Mouse (Mus musculus) lung, embryonic 16.5 days (tissue): ENCODE measurements around the gene Gng10. TPM values are rescaled to one million over a fixed set of nuclear protein-coding genes. Genes with fewer than 3 reads are reported as not detected.

ENCODE experiments used
- ATAC-seq: fragments of 200-750 bp; cut with Nextera tagmentation; 2 replicates; pipeline ENCODE4 v1.8.0; 2017; ENCODE audit warnings: low read depth, mild to moderate bottlenecking, moderate library complexity
- H3K27ac ChIP-seq: fragments of 300-500 bp; sonication (generic); 2 replicates; pipeline ENCODE4 v1.5.1; 2014; ENCODE audit warnings: mild to moderate bottlenecking, control low read depth, low read length
- H3K27me3 ChIP-seq: fragments of 300-500 bp; sonication (generic); 2 replicates; pipeline ENCODE4 v1.6.1; 2014; ENCODE audit warnings: low read depth, low read length, mixed read lengths; ENCODE audit not compliant: control insufficient read depth, insufficient read depth
- H3K36me3 ChIP-seq: fragments of 300-500 bp; sonication (generic); 2 replicates; pipeline ENCODE4 v1.6.1; 2014; ENCODE audit warnings: low read length; ENCODE audit not compliant: control insufficient read depth, insufficient read depth
- H3K4me1 ChIP-seq: fragments of 300-500 bp; sonication (generic); replicated peaks from 2 replicates; pipeline ENCODE4 v1.6.1; 2014; ENCODE audit warnings: low read length, mixed read lengths; ENCODE audit not compliant: control insufficient read depth, insufficient read depth
- H3K4me2 ChIP-seq: fragments of 300-500 bp; sonication (generic); 2 replicates; pipeline ENCODE4 v1.6.1; 2014; ENCODE audit warnings: low read depth, low read length, control low read depth
- H3K4me3 ChIP-seq: fragments of 300-500 bp; sonication (generic); 2 replicates; pipeline ENCODE4 v1.5.1; 2014; ENCODE audit warnings: mild to moderate bottlenecking, low read length, control low read depth
- H3K9ac ChIP-seq: fragments of 300-500 bp; sonication (generic); 2 replicates; pipeline ENCODE4 v1.6.1; 2014; ENCODE audit warnings: low read length, control low read depth
- H3K9me3 ChIP-seq: fragments of 300-500 bp; sonication (generic); 2 replicates; pipeline ENCODE4 v1.6.1; 2016; ENCODE audit warnings: low read length; ENCODE audit not compliant: control insufficient read depth
- WGBS: fragments of 180-500 bp; shearing (Covaris S2); extraction: QIAGEN DNeasy Blood & Tissue Kit; methylation state at CpG from one replicate; pipeline ENCODE4 v1.1.7; 2014; 5-methylcytosine and 5-hydroxymethylcytosine counted together
- polyA plus RNA-seq: library from polyadenylated mRNA; unstranded; fragments of >200 nt; fragmentation: Nextera tagmentation; extraction: Ambion mirVana; gene quantifications from 2 replicates; pipeline ENCODE4 v1.2.1, GENCODE M21; 2015

Gng10 gene
- polyA plus RNA-seq, 1 experiment from 2014 or later: 119 TPM

- no peak overlapping the region for H3K9ac ChIP-seq
- H3K27me3 ChIP-seq: no peaks in the 10 kb centered on the region
- peaks cover 18% of the 10 kb centered on the region for H3K4me1 ChIP-seq
- ATAC-seq: no peak
- no peak overlapping the region for H3K4me2 ChIP-seq
- H3K36me3 ChIP-seq: no peaks in the 10 kb centered on the region
- H3K9me3 ChIP-seq: no peaks in the 10 kb centered on the region
- 87% methylated on average over 7 of the region's 7 CpGs for WGBS
- H3K27ac ChIP-seq: no peak overlapping the region
- H3K4me3 ChIP-seq: no peak overlapping the region
Observed at GRCm38 (mm10) chr4:59009186-59009585, 25.7 kb upstream of the Gng10 start.

GRCm38 (mm10) chr4:59009696-59010095 is 25.2 kb upstream of the Gng10 start:
- ATAC-seq: no peak
- WGBS: 73% methylated on average over 4 of the region's 4 CpGs
- H3K4me1 ChIP-seq: peaks cover 13% of the 10 kb centered on the region

GRCm38 (mm10) chr4:59011446-59011845 is 23.4 kb upstream of the Gng10 start:
- no peak overlapping the region for H3K27ac ChIP-seq
- no peak for ATAC-seq
- H3K27me3 ChIP-seq: no peaks in the 10 kb centered on the region
- WGBS: 47% methylated on average over 3 of the region's 3 CpGs
- no peak overlapping the region for H3K4me2 ChIP-seq
- no peak overlapping the region for H3K4me3 ChIP-seq
- H3K36me3 ChIP-seq: no peaks in the 10 kb centered on the region
- no peak overlapping the region for H3K9ac ChIP-seq
- H3K9me3 ChIP-seq: no peaks in the 10 kb centered on the region
- peaks cover 6% of the 10 kb centered on the region; the same call in 1 of the 2 replicates for H3K4me1 ChIP-seq

More at GRCm38 (mm10) chr4:59009696-59010095, 25.2 kb upstream of the Gng10 start:
- no peak overlapping the region for H3K9ac ChIP-seq
- no peaks in the 10 kb centered on the region for H3K9me3 ChIP-seq
- no peak overlapping the region for H3K4me2 ChIP-seq
- H3K4me3 ChIP-seq: no peak overlapping the region
- H3K27me3 ChIP-seq: no peaks in the 10 kb centered on the region
- no peak overlapping the region for H3K27ac ChIP-seq
- no peaks in the 10 kb centered on the region for H3K36me3 ChIP-seq

GRCm38 (mm10) chr4:59015181-59015580 is 19.7 kb upstream of the Gng10 start:
- no peak overlapping the region for H3K27ac ChIP-seq
- H3K4me3 ChIP-seq: no peak overlapping the region
- H3K4me2 ChIP-seq: no peak overlapping the region
- H3K4me1 ChIP-seq: peaks cover 6% of the 10 kb centered on the region; the same call in 1 of the 2 replicates
- ATAC-seq: no peak
- H3K27me3 ChIP-seq: no peaks in the 10 kb centered on the region
- H3K9ac ChIP-seq: no peak overlapping the region
- whole genome bisulfite sequencing: 89% methylated on average over 3 of the region's 3 CpGs
- H3K36me3 ChIP-seq: peaks cover 9% of the 10 kb centered on the region
- no peaks in the 10 kb centered on the region for H3K9me3 ChIP-seq

- 85% methylated on average over 2 of the region's 2 CpGs for WGBS
Observed at GRCm38 (mm10) chr4:59016922-59017321, 18.0 kb upstream of the Gng10 start.

GRCm38 (mm10) chr4:59034325-59034917 is 467 bp upstream of the Gng10 start:
- Histone ChIP-seq H3K27ac (no peak overlapping the region), H3K9ac (no peak overlapping the region; the same call in 1 of the 2 replicates), H3K27me3 (no peaks in the 10 kb centered on the region), H3K4me1 (peaks cover 3% of the 10 kb centered on the region; the same call in 1 of the 2 replicates), H3K4me3 (peak overlapping the region; percentile 88), H3K36me3 (no peaks in the 10 kb centered on the region), H3K4me2 (peak overlapping the region; percentile 76), H3K9me3 (peaks cover 2% of the 10 kb centered on the region; the same call in 1 of the 2 replicates)
- 0 out of 2 replicates have a peak, but pooled peaks have one; percentile 24 for ATAC-seq
- 77% methylated on average over 10 of the region's 10 CpGs for WGBS

More at GRCm38 (mm10) chr4:59016922-59017321, 18.0 kb upstream of the Gng10 start:
- Histone ChIP-seq H3K9me3 (no peaks in the 10 kb centered on the region), H3K36me3 (peaks cover 13% of the 10 kb centered on the region), H3K4me1 (no peaks in the 10 kb centered on the region), H3K4me2 (no peak overlapping the region), H3K27ac (no peak overlapping the region), H3K27me3 (no peaks in the 10 kb centered on the region), H3K9ac (no peak overlapping the region), H3K4me3 (no peak overlapping the region)
- ATAC-seq: no peak

- no peak overlapping the region for H3K27ac ChIP-seq
- no peak for ATAC-seq
- WGBS: 66% methylated on average over 18 of the region's 18 CpGs
Observed at GRCm38 (mm10) chr4:59035786-59036350, 980 bp downstream of the Gng10 start.

GRCm38 (mm10) chr4:59036490-59037127 is 1.7 kb downstream of the Gng10 start:
- H3K27me3 ChIP-seq: no peaks in the 10 kb centered on the region
- peak; percentile 42; the same call in 1 of the 2 replicates for ATAC-seq
- H3K4me2 ChIP-seq: 0 out of 2 replicates have a peak overlapping the region, but pooled peaks have one; percentile 16
- no peak overlapping the region for H3K4me3 ChIP-seq
- H3K4me1 ChIP-seq: peaks cover 3% of the 10 kb centered on the region; the same call in 1 of the 2 replicates
- 0 out of 2 replicates have a peak overlapping the region, but pooled peaks have one; percentile 51 for H3K27ac ChIP-seq
- H3K9me3 ChIP-seq: peaks cover 2% of the 10 kb centered on the region; the same call in 1 of the 2 replicates
- no peak overlapping the region for H3K9ac ChIP-seq
- 0 out of 2 replicates have a peak, but pooled peaks cover 3% of the 10 kb centered on the region for H3K36me3 ChIP-seq
- WGBS: 44% methylated on average over 13 of the region's 13 CpGs

More at GRCm38 (mm10) chr4:59035786-59036350, 980 bp downstream of the Gng10 start:
- Histone ChIP-seq H3K9me3 (peaks cover 2% of the 10 kb centered on the region; the same call in 1 of the 2 replicates), H3K27me3 (no peaks in the 10 kb centered on the region), H3K4me3 (peak overlapping the region; percentile 88), H3K36me3 (0 out of 2 replicates have a peak, but pooled peaks cover 3% of the 10 kb centered on the region), H3K4me1 (peaks cover 3% of the 10 kb centered on the region; the same call in 1 of the 2 replicates), H3K4me2 (peak overlapping the region; percentile 76), H3K9ac (peak overlapping the region; percentile 91)

GRCm38 (mm10) chr4:59037525-59037924 is 2.6 kb downstream of the Gng10 start:
- 63% methylated on average over 3 of the region's 3 CpGs for WGBS
- peaks cover 2% of the 10 kb centered on the region; the same call in 1 of the 2 replicates for H3K9me3 ChIP-seq
- no peak overlapping the region for H3K4me3 ChIP-seq
- no peak overlapping the region for H3K27ac ChIP-seq
- no peaks in the 10 kb centered on the region for H3K27me3 ChIP-seq
- no peak for ATAC-seq
- no peak overlapping the region for H3K4me2 ChIP-seq
- no peak overlapping the region for H3K9ac ChIP-seq
- H3K4me1 ChIP-seq: peaks cover 3% of the 10 kb centered on the region; the same call in 1 of the 2 replicates
- 0 out of 2 replicates have a peak, but pooled peaks cover 3% of the 10 kb centered on the region for H3K36me3 ChIP-seq
